Mouse (Mus musculus): Measurements from ENCODE around the gene Heg1.

The Heg1 gene

DNA sequence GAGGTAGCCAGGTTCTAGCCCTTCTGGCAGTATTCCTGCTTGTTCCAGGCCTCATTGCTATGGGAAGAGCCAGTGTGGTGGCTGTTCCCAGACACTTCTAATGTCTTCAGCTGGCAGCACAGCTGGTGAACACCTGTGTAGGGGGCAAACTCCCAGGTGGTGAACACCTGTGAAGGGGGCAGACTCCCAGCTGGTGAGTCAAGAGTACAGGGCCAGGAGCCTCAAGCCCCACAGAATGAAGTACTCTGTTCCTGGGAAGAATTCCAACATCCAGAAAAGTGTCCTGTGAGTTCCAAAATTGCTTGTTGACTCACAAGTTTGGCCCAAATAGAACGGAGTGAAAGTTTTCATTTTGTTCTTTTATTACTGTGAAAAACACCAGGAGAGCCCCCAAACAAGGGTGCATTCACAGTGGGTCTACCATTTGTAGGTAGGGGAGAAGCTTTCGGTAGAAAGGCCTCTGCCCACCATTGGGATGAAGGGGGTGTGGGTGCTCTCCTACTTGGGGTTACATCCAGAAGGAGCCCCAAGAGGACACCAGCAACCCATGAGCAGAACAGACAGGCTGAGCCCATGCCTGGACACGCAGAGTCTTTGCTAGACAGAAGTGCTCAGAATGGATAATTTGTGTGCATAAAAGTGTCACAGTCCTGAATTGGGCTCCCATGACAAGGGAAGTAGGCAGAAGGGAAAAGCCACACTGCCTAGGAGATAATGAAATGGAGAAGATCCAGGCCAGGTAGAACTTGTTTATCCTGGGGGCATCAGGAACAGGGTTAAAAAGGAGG lies 84.5 kb downstream of the Heg1 start:
- no peak for DNase-seq (ENCODE audit: low read depth, low spot score)

- peak; percentile 74 for DNase-seq (ENCODE audit: low read depth, low spot score)
Observed at GRCm38 (mm10) chr16:33769848-33770247, 85.7 kb downstream of the Heg1 start.

GRCm38 (mm10) chr16:33770778-33771454 lies 86.7 kb downstream of the Heg1 start:
- DNase-seq (ENCODE audit: low read depth, low spot score), result no peak

DNA sequence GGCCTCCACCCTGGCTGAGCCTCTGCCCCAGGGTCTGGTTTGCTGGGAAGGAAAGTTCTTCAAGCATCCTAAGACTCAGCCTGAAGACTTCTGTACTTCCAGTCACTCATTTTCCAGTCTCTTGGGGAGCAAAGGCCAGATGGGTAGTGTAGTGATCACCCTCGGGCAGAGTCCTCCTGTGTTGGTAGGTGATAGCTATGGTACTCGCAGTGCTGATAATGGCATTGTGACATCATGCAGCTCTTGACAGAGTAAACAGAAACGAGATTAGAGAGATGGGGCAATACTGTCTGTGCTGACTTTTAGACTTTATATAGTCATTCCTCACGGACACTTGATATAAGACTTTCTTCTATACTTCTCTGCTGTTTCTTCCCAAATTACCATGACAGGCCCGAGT lies 88.6 kb downstream of the Heg1 start:
- no peak for DNase-seq (ENCODE audit: low read depth, low spot score)

DNA sequence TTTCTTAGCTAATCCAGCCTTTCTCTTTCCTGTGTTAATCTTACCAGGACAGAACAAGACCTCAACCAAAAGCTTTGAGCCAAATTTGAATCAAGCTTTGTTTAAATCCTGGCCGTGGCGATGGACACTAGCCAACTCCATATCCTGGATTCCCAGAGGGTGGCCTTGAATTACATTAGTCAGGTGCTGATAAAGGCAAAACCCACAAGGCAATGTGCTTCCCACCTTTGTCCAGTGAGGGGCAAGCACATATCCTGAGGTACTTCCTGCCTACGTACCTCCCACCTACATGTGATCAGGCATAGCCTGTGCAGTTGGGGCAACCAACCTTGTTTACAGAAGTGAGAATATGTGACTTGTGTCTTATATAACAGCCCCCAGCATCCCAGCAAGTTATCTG lies 90.8 kb downstream of the Heg1 start:
- no peak for DNase-seq (ENCODE audit: low read depth, low spot score)

DNA sequence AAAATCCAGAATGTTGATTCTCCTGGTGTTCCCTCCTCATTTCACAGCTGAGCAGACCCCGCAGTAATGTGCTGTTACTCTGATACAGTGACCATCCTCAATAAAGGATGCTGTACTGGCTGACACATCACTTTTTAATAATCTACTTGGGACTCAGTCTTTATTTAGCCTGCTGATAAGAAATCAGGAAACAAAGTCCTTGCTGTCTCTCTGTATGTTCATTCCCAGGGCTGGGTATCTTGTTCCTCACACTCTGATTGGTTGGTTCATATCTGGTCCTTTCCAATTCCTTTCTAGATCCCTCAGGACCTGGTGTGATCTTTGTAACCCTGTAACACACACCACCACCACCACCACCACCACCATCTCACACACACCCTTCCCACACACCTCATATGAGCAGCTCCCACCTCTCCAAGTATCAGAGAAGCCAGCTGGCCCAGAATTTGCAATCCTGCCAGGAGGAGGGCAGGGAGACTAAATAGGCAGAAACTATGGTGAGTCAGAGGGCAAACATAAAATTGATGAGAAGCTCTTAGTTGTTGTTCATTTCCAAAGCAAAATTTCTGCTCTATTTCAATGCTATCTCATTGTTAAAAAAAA lies 91.7 kb downstream of the Heg1 start:
- DNase-seq (ENCODE audit: low read depth, low spot score), result no peak

GRCm38 (mm10) chr16:33776766-33777529 lies 92.8 kb downstream of the Heg1 start:
- no peak for DNase-seq (ENCODE audit: low read depth, low spot score)

DNA sequence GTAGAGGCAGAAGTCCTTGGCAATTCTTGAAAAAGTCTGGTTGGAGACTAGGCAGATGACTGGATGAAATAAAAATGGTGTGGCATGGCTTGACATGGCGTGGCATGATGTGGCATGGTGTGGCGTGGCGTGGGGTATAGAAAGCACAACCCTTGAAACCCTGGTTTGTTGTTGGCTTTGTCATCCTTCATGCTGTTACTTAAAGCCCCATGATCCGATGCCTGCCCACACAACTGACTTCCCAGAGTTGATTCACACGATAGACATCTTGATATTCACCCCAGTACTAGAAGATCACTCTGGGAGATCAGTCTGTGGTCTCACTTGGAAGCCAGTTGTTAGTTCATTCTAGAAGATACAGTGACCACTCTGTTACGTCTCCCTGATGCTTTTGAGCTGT lies 93.4 kb downstream of the Heg1 start:
- DNase-seq (ENCODE audit: low read depth, low spot score), result no peak

DNA sequence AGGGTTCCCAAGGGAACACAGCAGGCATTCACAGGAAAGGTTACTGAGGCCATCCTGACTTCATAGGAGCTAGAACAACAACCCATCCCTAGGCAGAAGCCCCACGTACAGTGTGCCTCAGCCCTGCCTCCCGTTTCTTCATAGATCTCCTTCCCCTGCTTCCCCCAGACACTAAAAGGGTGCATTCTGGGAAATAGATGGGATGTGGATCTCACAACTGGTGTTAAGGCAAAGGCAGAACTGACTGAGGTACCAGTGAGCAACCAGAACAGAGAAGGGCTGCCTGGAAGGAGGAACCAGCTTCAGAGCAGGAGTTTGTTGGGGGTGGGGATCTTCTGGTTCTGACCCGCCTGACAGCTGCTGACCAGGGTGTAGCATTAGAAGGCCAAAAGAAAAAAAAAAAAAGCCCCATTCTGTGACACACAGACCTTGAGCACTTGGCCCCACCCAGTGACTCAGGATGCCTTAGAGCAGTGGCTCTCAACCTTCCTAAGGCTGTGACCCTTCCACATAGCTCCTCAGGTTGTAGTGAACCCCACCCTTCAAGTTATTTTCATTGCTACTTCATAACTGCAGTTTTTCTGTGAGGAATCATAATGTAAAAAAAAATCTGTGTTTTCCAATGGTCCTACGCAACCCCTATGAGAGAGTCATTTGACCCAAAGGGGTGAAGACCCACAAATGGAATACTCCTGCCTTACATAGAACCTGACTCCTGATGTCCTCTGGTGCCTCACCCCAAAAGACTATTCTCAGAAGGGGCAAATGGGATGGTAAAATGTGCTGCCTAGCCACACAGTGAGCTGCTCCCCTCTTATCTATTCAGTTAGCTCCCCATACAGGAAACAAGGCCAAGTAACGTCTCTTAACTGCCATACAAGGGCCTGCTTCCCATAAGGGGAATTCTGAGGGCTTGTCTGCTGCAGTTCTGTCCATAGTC lies 97.9 kb downstream of the Heg1 start:
- DNase-seq (ENCODE audit: low read depth, low spot score), result no peak

DNA sequence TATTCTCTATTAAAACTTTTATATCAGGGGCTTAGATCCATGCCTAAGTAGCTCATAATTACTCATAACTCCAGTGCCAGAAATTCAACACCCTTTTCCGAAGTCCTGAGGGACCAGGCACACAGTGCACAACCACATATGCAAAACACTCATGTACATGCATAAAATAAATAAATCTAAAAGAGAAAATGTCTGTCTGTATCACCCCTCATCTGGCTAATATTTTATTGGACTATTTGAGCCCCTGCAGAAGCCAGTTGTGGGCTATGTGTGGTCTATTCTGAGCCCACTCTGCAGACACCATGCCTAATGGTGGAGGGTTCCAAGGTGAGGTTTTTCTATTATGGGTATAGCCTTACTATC lies 98.5 kb downstream of the Heg1 start:
- no peak for DNase-seq (ENCODE audit: low read depth, low spot score)

- DNase-seq (ENCODE audit: low read depth, low spot score), result no peak
Observed at GRCm38 (mm10) chr16:33784547-33784946, 100.4 kb downstream of the Heg1 start.

DNA sequence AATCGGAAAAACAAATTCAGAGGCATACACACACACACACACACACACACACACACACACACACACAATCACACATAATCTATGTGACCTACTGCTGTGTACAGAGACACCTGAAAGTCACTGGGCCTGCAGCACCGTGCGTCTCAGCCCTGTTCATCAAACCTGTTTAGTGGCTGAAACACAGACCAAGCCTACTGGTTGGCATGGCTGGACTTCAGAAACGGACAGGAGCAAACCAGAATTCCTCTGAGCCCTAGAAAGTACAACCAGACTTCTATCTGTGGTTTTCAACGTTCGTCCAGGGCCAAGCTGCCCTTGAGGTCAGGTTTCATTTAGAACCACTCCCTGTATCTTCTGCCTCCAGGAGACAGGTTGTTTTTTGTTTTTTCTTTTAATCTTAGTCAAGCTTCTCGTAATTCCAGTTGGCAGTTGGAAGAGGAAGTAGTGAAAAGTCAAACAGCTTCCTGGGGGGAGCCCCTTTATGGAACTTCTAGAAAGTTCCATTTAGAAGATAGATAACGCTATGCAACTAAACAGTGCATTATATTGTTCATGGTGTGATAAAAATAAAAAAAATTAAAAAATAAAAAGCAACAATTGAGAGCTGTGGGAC lies 101.0 kb downstream of the Heg1 start:
- peak; percentile 34 for DNase-seq (ENCODE audit: low read depth, low spot score)

GRCm38 (mm10) chr16:33786657-33787390 lies 102.7 kb downstream of the Heg1 start:
- DNase-seq (ENCODE audit: low read depth, low spot score), result no peak

- no peak for DNase-seq (ENCODE audit: low read depth, low spot score)
Observed at GRCm38 (mm10) chr16:33793846-33794791, 109.9 kb downstream of the Heg1 start, which contains the start of gene Muc13. Gene Muc13 (plus strand): TSS chr16:33794037.

DNA sequence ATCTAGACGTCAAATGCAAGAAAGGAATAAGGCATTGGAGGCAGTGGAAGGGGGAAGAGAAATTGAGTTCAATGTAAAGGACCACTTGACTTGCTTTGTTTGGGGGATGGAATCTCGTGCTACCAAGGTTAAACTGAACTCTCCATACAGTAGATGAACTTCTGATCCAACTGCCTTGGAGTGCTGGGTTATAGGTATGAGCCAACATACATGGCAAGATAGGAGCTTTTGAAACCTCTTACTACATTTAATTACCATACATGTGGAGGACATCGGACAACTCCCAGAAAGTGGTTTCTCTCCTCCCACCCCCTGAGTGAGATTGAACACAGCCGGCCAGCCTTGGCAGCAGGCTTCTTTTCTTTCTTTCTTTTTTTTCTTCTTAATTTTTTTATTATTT lies 110.9 kb downstream of the Heg1 start:
- no peak for DNase-seq (ENCODE audit: low read depth, low spot score)

DNA sequence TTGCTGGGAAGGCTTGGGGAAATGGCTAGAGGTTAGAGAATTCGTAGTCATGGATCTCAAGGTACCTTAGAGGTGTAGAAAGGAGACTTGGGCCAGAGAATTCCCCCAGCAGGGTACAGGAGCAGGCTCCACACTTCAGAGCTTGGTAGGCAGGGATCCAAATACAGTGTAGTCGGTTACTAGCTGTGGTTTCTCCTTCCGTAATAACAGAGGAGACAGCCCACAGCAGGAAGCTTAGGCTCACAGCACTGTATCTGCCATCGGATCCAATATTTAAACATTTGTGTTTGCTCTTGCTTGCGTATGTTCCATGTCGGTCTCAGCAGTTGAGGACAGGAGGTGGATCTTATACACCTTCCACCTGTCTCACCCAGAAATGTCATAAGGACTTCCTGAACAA lies 111.7 kb downstream of the Heg1 start:
- peak; percentile 10 for DNase-seq (ENCODE audit: low read depth, low spot score)

- peak; percentile 16 for DNase-seq (ENCODE audit: low read depth, low spot score)
Observed at GRCm38 (mm10) chr16:33796756-33797155, 112.6 kb downstream of the Heg1 start.

- peak; percentile 74 for DNase-seq (ENCODE audit: low read depth, low spot score)
Observed at GRCm38 (mm10) chr16:33797860-33798259, 113.7 kb downstream of the Heg1 start.

GRCm38 (mm10) chr16:33810002-33810401 lies 125.8 kb downstream of the Heg1 start:
- peak; percentile 66 for DNase-seq (ENCODE audit: low read depth, low spot score)
